Mouse (Mus musculus) urinary bladder, adult 18-20 months (tissue): ENCODE results near the gene Cog5.

Source experiments
- DNase-seq, 2 experiments: peaks; one replicate each; pipeline ENCODE4 v3.0.0; 2022; ENCODE audit warnings: low spot score in 2 of 2, mixed read lengths in 2 of 2

The Cog5 gene

DNA sequence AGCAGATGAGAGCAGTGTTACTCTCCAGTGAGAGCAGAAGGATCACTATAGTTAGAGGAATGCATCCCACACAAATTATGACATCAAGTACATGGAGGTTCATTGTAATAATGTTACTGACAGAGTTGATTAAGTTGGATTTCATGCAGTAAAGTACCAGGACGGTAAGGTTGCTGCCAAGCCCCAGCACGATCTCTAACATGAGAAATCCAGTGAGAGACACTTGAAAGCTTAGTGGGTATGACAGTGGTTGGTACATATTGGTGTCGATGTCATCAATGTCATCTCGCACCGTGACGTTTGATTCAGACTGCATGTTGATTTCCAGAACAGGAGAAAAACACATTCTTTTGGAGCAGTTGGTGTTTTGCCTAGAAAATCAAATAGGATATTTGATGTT, 55.0 kb downstream of the Cog5 start:
- DNase-seq, result no peak

DNA sequence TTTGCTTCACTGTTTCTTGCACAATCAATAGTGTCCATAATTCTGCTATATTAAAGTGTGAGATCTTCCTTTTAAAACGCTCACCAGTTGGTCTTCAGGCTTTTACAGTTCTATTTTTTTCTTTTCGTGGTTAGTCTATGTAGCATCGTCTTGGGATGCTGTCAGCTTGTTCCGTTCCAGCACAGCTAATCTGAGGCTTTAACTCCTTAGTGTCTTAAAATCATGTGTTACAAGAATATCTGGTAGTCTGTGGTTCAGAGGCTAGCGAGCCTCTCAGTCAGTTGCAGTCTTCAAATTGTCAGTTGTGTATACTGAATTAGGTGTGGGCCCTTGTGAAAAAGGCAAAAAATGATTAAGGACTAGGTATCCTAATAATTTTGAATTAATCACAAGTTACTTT, 57.6 kb downstream of the Cog5 start:
- no peak for DNase-seq

DNA sequence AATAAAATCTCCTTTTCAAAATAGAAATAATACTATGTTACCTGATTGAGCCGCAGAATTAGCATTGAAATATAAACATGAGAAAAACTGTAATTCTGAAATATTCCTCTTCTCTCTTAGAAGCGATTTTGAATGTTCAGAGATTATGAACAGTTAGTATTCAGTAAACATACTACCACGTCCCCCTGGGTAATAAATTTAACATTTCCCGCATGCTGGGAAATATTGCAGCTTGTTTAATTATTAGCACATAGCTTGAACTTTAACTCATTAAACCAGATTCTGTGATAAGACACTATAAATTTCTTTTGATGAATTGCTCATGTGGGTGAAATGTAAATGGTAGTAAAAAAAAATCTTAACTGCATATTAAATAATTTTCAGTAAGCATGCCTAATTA, 58.1 kb downstream of the Cog5 start:
- no peak for DNase-seq

DNA sequence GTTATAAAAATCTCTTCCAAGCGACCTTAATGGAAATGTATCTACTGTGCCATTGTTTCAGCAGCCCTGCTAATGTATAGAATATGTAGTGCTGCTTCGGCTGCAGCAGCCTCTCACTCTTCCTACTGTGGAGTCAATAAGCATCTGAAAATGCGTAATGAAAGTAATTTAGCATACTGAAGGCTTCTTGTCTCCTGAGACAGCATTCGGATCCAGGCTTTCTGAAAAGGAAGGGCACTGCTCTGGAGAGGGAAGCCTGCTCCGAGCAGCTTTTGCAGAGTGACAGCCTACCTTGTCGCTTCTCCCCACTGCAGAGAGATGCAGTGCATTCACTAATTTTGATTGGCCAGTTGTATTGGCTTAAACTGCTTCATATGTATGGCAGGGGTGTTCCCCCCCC, 58.9 kb downstream of the Cog5 start, which contains the start of gene Gpr22:
TSS of gene Gpr22 (minus strand) at position 348 of the 400 bp plus-strand sequence.
- no peak for DNase-seq

DNA sequence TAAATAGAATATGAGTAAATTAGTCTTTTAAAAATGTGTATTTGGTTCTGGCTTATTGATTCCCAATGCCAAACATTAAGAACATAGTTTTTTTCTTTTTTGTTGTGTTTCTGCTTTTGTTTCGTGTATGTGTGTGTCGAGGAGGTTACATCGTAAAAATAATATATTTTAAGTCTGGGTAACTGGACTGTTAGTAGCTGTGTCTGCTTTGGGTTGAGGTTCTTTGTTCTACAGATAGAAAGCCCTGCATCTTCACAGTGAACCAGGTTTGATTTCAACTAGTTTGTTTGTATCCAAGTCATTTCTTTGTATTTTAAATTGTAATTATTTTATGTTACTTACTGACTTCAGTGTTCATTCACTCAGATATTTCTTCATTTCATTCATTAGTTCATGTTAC, 59.4 kb downstream of the Cog5 start:
- DNase-seq, result no peak

DNA sequence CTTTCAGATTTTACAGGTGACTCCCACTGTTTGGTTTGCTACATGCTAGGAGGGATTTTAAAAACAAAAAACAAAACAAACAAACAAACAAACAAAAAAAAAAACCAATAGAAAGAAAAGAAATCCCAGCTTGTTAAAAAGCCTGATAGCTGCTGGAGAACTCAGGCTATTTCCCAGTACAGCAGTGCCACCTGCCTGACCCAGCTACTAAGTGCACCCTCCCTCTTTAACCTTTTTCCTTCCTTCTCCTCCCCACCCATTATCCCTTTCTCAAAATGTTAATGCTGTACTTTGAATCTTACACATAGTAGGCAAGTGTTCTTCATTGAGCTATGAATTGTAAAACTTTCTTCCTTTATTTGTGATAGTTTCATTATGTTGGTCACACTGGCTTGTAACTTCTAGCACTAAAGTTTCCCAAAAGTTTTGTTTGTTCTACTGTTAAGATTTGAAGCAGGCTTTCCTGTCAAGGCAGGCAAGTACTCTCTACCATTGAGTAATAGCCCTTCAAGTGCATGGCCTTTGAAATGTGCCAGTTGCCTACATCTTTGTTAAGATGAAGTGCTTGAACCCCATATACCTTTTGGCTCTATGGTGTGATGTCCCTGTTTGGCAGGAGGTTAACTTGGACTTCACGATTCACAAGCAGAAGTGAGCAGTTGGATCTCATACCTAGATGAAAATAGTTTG, 65.1 kb downstream of the Cog5 start:
- DNase-seq, result no peak

DNA sequence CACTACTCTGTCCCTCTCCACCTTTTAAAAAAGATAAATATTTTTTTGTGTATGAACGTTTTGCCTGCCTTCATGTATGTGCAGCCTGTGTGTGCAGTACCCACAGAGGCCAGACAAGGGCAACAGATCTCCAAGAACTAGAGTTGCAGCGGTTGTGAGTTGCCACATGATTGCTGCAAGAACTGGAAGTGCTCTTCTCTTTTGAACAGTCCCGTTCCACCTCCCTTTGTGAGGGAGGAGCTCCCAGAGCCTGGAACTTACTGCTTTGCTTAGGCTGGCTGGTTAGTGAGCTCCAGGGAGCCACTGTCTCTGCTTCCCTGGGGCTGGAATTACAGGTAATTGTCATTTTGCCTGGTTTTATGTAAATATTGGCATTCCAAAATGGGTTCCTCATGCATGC, 69.9 kb downstream of the Cog5 start:
- no peak for DNase-seq

DNA sequence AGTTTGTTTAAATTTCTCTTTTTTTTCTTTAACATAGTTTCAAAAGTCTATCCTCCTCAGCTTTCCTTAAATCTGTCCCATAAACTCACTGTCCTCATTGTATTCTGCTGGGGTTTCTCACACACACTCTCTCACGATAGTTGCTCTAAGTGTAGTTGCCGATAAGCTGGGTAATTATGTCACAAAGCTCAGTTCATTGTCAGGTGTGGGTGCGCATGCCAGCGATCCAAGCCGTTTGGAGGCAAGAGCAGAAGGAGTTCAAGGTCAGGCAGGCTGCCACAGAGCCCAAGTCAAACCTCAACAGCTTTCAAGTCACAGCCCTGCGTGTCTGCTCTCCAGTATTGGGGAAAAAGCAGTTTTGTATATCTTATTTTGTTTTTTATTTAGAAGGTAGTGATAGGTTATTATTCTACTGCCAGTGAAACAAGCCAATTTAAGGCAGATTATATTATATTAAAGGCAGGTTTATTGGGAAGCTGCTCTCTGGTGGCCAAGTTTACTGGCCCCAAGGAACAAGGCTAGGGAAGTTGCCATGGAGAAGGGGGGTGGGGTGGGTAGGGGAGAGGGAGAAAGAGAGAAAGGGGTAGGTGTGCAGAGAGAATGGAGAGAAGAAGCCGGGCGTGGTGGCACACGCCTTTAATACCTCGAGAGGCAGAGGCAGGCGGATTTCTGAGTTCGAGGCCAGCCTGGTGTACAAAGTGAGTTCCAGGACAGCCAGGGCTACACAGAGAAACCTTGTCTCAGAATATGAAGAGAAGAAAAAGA, 71.0 kb downstream of the Cog5 start:
- no peak for DNase-seq

DNA sequence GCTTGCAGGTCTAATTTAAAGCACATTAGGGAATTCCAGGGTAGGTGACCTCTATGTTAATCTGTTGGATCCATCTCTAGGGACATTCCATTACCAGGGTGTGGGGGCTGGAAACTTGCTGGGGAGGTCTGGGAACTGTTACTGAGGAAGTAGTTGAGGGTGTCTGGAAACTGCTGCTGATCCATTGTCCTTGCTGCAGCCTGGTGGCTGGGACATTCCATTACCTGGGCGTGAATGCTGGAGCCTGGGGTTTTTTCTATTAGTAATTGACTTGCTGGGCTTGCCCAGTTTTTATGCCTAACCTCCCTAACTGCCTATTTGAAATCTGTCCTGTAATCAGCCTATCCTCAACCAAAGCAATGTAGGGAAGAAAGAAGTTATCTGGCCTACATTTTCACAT, 72.0 kb downstream of the Cog5 start:
- DNase-seq, result no peak

DNA sequence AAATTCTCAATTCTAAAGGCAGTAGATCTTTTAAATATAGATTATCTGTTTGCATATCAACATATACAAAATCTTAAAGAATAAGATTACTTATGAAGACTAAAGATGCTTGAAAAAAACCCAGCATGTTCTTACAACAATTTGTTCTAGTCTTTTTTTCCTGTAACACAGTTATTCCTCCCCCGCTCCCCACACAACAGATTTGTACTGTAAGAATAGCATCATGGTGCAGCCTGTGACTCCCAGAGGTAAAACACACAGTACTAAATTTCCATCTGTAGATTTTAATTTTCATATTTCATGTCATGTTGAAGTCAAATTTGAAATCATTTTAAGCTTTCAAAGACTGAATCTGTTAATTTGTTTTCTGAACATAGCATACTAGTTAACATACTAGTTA, 75.5 kb downstream of the Cog5 start:
- no peak for DNase-seq

DNA sequence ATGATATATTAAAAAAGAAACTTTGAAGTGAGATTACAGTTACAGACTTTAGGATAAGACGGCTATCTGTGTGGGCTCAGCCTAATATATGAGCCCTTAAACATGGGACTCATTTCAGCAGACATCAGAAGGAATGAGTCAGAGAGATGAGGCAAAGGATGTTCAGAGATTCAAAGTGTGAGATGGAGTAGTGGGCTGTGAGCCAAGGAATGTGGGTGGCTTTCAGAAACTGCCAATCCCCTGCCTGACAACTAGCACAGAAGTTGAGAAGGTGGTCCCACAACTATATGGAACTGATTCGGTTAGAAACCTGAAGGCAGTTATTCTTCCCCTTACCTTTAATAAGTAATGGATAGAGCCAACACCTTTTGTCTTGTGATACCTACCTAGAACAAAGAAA, 79.9 kb downstream of the Cog5 start:
- DNase-seq, result no peak

DNA sequence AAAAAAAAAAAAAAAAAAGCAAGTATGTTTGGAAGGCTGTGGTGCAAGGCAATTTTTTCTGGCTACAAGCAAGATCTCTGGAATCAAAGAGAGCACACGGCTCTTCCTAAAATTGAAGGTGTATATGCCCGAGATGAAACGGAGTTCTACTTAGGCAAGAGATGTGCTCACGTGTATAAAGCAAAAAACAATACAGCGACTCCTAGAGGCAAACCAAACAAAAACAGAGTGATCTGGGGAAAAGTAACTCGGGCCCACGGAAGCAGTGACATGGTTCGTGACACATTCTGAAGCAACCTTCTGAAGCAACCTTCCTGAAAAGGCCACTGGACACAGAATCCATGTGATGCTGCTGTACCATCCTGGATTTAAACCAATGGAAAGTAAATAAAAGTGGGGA, 92.6 kb downstream of the Cog5 start:
- DNase-seq, result no peak

DNA sequence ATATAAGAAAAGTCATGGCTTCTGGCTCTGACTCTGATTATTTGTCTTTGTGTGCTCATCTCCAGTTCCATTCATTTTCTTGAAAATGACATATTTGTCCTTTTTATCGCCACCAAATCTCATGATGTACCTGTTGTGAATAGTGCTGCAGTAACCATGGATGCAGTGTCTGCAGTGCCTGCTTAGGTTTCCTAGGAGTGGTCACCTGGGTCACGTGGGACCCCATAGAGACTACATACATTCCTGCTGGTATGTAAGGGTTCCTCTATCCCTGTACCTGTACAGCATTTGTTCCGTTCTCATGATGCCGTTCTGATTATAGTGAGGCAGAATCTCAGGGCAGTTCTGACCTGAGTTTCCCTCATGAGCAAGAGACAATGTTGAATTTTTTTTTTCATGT, 95.2 kb downstream of the Cog5 start:
- DNase-seq, result no peak

DNA sequence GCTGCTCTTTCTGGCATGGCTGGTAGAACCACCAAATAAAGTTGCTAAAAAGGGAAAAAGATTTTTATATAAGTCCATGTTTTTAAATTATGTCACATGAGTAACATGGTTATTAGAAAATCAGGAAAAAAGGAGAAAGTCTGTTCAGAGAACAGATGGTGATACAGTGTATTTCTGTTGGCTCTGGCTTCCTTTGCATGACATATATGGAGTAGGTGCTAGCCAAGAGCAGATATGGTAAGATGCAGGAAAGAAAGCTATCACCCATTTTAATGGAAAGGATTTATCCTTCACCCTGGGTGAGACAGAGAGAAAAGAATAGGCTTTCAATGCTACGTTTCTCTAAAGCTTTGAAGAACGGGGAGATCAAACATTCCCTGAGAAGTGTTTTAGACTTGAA, 99.8 kb downstream of the Cog5 start:
- DNase-seq, result no peak

DNA sequence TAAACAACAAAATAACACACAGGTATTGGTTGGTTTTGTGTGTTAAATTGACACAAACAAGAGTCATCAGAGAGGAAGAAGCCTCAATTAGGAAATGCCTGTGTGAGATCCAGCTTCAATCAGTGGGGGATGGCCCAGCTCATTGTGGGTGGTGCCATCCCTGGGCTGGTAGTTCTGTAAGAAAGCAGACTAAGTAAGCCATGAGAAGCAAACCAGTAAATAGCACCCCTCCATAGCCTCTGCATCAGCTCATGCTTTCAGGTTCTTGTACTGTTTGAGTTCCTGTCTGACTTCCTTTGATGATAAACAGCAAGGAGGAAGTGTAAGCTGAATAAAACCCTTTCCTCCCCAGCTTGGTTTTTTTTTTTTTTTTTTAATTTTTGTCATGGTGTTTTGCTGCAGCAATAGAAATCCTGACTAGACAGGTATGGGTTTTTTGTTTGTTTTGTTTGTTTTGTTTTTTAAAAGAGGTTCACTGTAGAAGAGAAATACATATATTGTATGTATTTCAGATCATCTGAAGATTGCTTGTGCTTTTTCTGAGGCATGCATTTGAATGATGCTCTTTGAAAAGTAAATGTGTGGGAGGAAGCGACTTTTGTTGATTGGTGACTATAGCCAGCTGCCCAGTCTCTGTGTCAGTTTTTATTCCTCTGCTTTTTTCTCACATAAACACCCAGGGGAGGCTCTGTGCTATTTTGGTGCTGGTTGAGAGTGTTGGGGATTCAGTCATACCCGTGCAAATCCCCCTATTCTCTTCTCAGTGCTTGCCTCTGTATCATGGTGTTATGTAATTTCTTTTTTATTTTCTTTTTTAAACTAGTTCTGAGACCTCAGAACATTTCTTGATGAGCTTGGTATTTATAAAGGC, 101.5 kb downstream of the Cog5 start:
- DNase-seq, result no peak

DNA sequence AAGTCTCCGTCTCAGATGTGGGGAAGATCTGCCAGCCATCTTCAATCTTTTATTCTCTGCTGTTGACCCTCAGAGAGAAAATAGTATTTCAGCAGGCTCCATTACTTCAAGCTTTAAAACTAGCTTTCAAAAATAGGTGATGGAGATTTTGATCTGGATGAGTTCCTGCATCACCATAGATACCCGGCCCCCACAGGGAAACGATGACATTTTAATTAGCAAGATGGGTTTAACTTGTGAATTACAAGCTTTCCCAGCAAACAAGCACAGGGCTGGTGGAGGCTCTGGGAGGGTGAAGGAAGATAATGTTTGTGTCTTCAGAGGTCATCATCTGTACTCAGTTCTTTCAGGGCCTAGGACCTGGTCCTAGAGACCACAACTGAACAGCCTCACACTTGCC, 118.9 kb downstream of the Cog5 start:
- DNase-seq, result no peak

DNA sequence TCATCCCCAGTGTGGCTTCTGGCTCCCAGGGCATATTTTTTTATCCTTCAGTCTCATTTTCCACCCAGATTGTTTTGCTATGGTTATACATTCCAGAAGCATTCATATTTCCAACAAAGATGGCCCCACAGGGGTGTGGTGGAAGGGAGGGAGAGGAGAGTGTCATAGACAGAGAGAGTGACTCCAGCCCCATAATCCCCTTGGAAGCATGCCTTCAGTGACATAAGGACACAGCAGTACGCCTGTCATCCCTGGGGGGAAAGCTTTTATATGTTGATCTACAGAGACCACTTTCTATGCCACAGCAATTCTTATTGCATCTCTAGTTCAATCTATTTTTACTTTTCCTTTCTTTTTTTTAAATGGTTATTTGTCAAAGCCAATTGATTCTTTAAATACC, 129.6 kb downstream of the Cog5 start:
- no peak for DNase-seq

DNA sequence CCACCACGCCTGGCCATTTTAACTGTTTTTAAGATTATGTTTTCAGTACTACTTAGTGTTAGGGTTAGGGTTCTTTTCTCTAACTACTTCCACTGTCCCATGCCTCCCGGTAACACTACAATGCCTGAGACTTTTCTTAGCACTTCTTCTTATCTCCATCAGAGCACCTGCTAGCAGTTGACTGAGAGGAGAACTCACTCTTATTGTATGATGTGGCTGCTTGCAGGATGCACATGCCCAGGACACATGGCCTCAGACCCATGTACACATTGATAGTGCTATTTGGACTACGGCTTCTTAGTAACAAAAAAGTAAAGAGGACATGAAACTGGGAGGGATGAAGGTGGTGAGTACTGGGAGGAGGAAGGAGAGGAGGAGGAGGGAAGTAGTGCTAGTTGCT, 133.9 kb downstream of the Cog5 start:
- DNase-seq, result no peak

DNA sequence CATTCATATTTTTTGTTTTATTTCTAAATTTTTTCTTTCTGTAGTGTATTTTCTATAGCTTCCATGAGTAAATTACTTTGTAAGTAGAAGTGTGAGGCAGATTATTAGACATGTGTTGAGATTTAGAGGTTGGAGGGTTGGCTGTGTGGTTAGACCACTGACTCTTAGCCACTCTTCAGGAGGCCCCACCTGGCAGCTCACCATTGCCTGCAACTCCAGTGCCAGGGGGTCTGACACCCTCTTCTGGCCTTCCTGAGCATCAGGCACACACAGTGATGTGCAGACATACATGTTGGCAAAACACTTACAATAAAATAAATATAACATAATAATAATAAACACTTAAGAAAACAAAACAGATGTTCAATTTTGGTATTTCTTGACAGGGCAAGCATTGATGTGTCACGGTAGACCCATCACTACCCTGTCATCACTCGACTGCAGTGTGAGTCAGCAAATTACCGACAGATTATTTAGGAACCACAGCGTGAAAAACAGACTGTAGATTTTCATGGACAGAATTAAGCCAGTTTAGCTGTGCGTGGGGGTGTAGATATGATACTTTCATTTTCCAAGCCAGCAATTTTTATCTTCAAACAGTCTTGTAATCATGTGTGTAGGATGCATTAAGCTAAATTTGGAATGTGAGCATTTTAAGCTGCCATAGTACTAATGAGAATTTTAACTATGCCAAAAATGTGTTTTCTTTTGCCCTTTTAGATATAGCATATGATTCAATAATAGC, 151.9 kb downstream of the Cog5 start:
- no peak for DNase-seq

DNA sequence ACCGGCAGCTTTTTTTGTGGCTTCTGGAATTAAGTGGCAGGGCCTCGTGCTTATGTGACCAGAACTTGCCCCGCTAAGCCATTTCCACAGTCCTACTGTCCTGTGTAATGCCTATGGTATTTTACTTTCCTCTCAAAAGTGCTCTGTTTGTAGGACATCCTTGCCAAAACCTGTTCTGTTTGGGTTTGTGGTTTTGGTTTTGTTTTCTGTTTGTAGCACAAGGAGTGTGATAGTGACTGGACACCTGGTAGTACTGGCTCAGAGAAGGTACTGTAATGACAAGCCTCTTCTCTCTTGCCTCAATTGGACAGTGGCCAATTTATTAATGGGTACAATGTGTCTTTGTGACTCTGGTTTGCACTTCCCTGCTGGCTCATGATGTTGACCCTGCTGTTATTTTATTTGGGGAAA, 163.4 kb downstream of the Cog5 start:
- DNase-seq, result no peak

DNA sequence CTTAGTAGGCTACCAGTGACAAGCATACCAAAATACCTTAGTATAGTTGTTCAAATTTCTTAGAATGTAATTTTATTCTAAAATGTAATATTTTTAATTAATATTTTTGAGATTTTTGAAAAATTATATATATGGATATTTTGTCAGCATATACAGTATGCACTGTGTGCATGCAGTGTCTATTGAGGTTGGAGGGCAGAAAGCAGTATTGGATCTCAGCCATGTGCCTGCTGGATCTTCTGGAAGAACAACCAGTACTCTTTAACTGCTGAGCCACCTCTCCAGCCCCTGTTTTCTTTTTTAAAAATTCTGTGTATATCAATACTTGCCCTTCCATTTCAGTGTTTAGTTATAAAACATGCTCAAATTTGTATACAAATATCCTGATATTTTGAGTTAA, 164.4 kb downstream of the Cog5 start:
- DNase-seq, result no peak

DNA sequence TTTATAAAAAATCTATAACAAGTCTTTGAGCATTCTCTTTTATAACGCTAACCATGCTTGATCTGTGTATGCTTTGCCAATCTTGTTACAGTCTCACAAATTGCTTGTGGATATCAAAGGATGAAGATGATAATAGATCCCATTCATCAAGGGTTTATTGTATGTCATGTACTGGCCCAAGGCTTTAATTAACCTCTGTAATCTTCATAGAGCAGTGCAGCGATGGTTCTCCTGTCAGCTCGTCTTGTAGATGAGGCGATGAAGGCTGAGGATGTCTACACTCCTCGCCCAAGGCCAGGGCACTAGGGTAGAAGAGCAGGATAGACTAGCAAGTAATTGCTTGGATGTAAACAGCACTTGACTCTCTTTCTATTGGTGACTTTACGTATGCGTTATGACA, 164.9 kb downstream of the Cog5 start:
- DNase-seq, result no peak
